Mouse (Mus musculus) cortical plate, adult 2 months (tissue): Measurements from ENCODE around the gene Nedd9. TPM values are rescaled to one million over a fixed set of nuclear protein-coding genes. Genes with fewer than 3 reads are reported as not detected.
"Not testable (repeated sequence)": the region's sequence is repeated elsewhere in the genome, so short reads cannot be mapped to it uniquely, and the experiment has no call there.

Source experiments
- H3K27ac ChIP-seq: fragments of 200-500 bp; 2 replicates; pipeline ENCODE4 v1.5.1; 2012; ENCODE audit warnings: low read length, control low read depth, inconsistent platforms; ENCODE audit not compliant: insufficient read depth
- H3K4me1 ChIP-seq: fragments of 200-500 bp; 2 replicates; pipeline ENCODE4 v1.6.1; 2011; ENCODE audit warnings: low read length; ENCODE audit not compliant: control insufficient read depth, insufficient read depth
- H3K4me3 ChIP-seq: fragments of 200-500 bp; 2 replicates; pipeline ENCODE4 v1.5.1; 2011; ENCODE audit warnings: mild to moderate bottlenecking, low read length, control low read depth; ENCODE audit not compliant: insufficient read depth
- CTCF ChIP-seq: fragments of 200-500 bp; IDR thresholded peaks from 2 replicates; pipeline ENCODE4 v1.5.1; 2011; ENCODE audit warnings: mild to moderate bottlenecking, control low read depth, low read length; ENCODE audit not compliant: insufficient read depth; ENCODE audit errors: extremely low read depth
- POLR2A ChIP-seq: fragments of 200-500 bp; IDR thresholded peaks from 2 replicates; pipeline ENCODE4 v1.6.1; 2011; ENCODE audit warnings: mild to moderate bottlenecking, low read length, control low read depth; ENCODE audit not compliant: insufficient read depth; ENCODE audit errors: extremely low read depth
- polyA plus RNA-seq: library from polyadenylated mRNA; depleted of rRNA; stranded (reverse); fragments of >200 nt; gene quantifications from 2 replicates; pipeline ENCODE4 v1.2.3, GENCODE M21; 2012

Nedd9 gene
- polyA plus RNA-seq, 1 experiment, result 4.5 TPM

DNA sequence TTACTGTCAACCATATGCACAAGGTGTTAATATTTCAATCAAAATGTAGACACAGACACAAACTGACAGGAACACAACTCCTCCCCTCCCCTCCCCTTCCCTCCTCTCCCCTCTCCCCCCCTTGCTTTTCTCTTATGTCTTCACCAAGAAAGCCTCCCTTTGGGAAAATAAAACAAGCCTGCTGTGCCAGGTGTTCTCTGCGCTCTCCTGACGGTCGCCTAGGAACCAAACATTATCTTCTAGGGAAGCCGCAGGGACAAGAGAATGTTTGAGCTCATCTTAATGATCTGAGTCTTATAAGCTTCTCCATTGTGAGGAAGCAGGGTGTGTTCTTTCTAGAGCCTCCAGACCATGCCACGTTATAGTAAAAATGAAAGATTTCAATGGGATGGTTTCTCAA lies 108.7 kb downstream of the Nedd9 start:
- TF ChIP-seq CTCF (no peak), POLR2A (no peak)
- Histone ChIP-seq H3K4me3 (no peak overlapping the region), H3K27ac (no peak overlapping the region), H3K4me1 (no peaks in the 10 kb centered on the region)

DNA sequence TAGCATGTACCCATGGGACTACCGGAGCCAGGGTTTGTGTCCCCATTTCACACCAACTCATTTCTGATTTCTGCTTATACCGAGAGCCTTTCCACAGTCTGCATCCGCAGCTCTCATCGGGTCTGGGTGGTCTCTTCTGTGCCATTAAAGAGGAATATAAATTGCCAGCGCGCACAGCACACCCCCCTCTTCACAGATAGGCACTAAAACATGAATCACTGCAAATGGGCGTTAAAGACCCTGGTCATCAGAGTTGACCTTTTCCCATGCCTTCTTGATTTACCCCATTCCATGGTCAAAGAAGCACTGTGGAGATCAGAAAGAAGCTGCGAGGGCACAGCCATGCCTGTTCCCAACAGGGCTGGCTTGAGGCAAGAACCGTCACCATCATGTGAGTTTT lies 109.3 kb downstream of the Nedd9 start:
- H3K4me1 ChIP-seq, result no peaks in the 10 kb centered on the region
- no peak overlapping the region for H3K4me3 ChIP-seq
- no peak for TF ChIP-seq POLR2A
- TF ChIP-seq CTCF, result no peak
- no peak overlapping the region for H3K27ac ChIP-seq

DNA sequence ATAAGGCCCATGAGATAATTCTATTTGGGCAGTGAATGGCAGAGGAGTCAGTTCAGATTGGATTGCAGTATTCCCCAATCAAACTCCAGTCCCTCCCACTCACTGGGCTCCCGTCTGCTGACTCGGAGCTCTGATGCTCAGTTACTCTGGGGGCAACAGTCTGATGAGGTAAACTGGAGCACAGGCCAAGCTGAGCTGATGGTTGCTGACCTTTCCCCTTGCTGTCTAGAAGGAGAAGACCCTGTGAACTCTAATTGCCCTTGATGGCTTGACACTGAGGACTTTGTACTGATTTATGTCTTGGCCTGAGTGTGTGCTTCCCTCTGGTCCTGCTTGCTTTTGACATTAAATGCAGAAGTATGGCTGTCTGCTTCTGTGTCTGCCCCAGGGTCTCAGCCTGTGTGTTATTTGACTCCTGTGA lies 110.1 kb downstream of the Nedd9 start:
- H3K4me1 ChIP-seq, result no peaks in the 10 kb centered on the region
- no peak for TF ChIP-seq CTCF
- TF ChIP-seq POLR2A, result no peak
- H3K4me3 ChIP-seq, result no peak overlapping the region
- no peak overlapping the region for H3K27ac ChIP-seq

- no peak overlapping the region for H3K27ac ChIP-seq
- no peak overlapping the region for H3K4me3 ChIP-seq
- H3K4me1 ChIP-seq, result no peaks in the 10 kb centered on the region
- TF ChIP-seq POLR2A (no peak), CTCF (no peak)
These were observed 111.1 kb downstream of the Nedd9 start for GRCm38 (mm10) chr13:41376111-41376510.

GRCm38 (mm10) chr13:41375696-41376095 lies 111.5 kb downstream of the Nedd9 start:
- TF ChIP-seq POLR2A (no peak), CTCF (no peak)
- Histone ChIP-seq H3K4me3 (no peak overlapping the region), H3K27ac (no peak overlapping the region), H3K4me1 (no peaks in the 10 kb centered on the region)

DNA sequence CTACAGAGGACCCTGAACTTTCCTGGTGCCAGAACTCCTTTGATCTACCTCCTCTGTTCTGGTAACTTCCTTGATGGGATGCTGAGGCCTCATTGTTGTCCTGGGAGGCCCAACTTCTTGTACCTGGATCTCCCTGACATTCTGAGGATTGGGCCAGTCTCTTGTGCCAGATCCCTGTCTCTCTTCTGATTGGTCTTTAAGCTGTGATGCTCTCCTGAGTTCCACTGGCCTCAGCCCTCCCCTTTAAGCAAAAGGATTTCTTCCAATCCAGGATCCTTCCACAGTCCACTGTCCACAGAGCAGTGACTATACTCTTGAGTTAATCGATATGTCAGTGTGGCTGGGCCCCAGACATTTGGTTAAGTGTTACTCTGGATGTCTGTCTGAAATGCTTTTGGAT lies 112.3 kb downstream of the Nedd9 start:
- no peaks in the 10 kb centered on the region for H3K4me1 ChIP-seq
- TF ChIP-seq POLR2A (no peak), CTCF (no peak)
- H3K4me3 ChIP-seq, result no peak overlapping the region
- no peak overlapping the region for H3K27ac ChIP-seq

GRCm38 (mm10) chr13:41372555-41373460 lies 114.4 kb downstream of the Nedd9 start:
- H3K4me1 ChIP-seq, result no peaks in the 10 kb centered on the region
- no peak overlapping the region for H3K27ac ChIP-seq
- TF ChIP-seq CTCF, result no peak
- TF ChIP-seq POLR2A, result no peak
- no peak overlapping the region for H3K4me3 ChIP-seq

DNA sequence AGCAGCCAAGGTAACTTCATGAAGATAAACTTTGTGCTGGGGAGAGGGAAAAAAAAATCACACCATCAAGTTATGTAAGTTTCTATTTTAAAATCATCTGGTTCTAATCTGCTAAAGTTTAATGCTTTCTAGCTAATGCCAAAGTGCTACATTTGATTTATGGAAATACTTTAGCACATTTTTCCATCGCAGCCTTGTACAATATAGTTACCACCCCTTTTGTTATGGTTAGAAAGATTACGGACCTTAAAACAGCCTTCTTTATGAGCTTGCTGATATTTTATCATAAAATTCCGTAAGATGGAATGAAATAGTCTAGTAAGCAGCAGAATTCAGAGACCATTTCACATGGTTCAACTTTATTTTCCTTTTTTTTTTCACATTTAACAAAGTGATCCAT lies 115.6 kb downstream of the Nedd9 start:
- Histone ChIP-seq H3K4me1 (no peaks in the 10 kb centered on the region), H3K4me3 (no peak overlapping the region), H3K27ac (no peak overlapping the region)
- TF ChIP-seq POLR2A (no peak), CTCF (no peak)

GRCm38 (mm10) chr13:41368612-41369011 lies 118.5 kb downstream of the Nedd9 start:
- TF ChIP-seq CTCF (no peak), POLR2A (no peak)
- no peaks in the 10 kb centered on the region for H3K4me1 ChIP-seq
- no peak overlapping the region for H3K27ac ChIP-seq
- no peak overlapping the region for H3K4me3 ChIP-seq

DNA sequence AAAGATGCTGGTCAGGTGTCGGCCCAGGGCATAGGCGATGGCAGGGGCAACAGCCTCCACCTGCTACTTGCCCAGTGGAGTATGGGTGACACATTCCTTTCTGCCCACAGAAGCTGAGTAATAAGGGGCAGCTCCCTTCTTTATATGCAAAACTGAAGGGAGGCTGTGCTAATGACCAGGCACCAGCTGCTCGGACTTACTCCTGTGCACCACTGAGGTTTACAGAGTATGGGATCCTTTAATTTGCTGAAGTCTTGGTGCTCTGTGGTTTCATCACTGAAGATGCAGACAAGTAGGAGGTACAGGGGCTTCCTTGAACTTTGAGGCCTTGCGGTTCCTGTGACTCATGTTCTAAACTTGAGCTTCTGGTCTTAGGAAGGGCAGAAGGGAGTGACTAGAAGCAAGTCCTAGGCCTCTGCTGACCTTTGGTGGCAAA lies 120.0 kb downstream of the Nedd9 start:
- TF ChIP-seq CTCF (no peak), POLR2A (no peak)
- no peak overlapping the region for H3K4me3 ChIP-seq
- no peaks in the 10 kb centered on the region for H3K4me1 ChIP-seq
- H3K27ac ChIP-seq, result no peak overlapping the region

DNA sequence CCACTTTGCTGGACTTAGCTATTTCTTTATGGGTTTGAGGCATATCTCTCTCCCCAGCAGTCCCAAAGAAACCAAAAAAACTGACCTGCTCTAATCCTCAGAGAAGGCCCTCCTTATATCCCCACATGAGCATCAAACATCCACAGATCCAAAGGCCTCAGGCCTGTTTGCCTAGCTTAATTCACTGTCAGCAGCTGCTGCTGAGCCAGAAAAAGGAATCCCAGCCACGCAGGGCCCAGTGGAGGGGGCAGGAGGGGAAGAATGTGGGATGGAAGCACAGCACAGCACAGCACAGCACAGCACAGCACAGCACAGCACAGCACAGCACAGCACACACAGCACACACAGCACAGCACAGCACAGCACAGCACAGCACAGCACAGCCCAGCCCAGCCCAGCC lies 120.6 kb downstream of the Nedd9 start:
- not testable (repeated sequence) for H3K27ac ChIP-seq, H3K4me1 ChIP-seq, H3K4me3 ChIP-seq
